Mouse (Mus musculus) lung, adult 2 months (tissue): Measurements from ENCODE around the gene Ube3c. TPM values are rescaled to one million over a fixed set of nuclear protein-coding genes. Genes with fewer than 3 reads are reported as not detected.
"Not testable (repeated sequence)": the region's sequence is repeated elsewhere in the genome, so short reads cannot be mapped to it uniquely, and the experiment has no call there.

ENCODE experiments used
- DNase-seq: peaks from one replicate; pipeline ENCODE4 v3.0.0; 2022
- H3K4me1 ChIP-seq: fragments of 200-500 bp; 2 replicates; pipeline ENCODE4 v1.6.1; 2011; ENCODE audit warnings: low read length; ENCODE audit not compliant: control insufficient read depth, insufficient read depth
- H3K4me3 ChIP-seq: fragments of 200-500 bp; replicated peaks from 2 replicates; pipeline ENCODE3; 2011; ENCODE audit warnings: low read depth, mild to moderate bottlenecking, control low read depth, low read length; ENCODE audit errors: extremely low read depth
- CTCF ChIP-seq: fragments of 200-500 bp; IDR thresholded peaks from 2 replicates; pipeline ENCODE4 v1.5.1; 2011; ENCODE audit warnings: mild to moderate bottlenecking, low read length, control low read depth; ENCODE audit not compliant: insufficient read depth
- POLR2A ChIP-seq: fragments of 200-500 bp; IDR thresholded peaks from 2 replicates; pipeline ENCODE4 v1.6.1; 2011; ENCODE audit warnings: low read depth, mild to moderate bottlenecking, control low read depth, low read length, borderline replicate concordance; ENCODE audit errors: extremely low read depth
- WGBS: fragments of 180-500 bp; shearing (Covaris S2); methylation state at CpG from one replicate; pipeline ENCODE4 v1.1.7; 2018; 5-methylcytosine and 5-hydroxymethylcytosine counted together
- polyA plus RNA-seq: library from polyadenylated mRNA; depleted of rRNA; stranded (reverse); fragments of >200 nt; gene quantifications from 2 replicates; pipeline ENCODE4 v1.2.3, GENCODE M21; 2012

Gene Ube3c
- polyA plus RNA-seq, 1 experiment: 13.6 TPM

- TF ChIP-seq CTCF (no peak), POLR2A (no peak)
Observed at GRCm38 (mm10) chr5:29606546-29606945, 37.5 kb downstream of the Ube3c start.

GRCm38 (mm10) chr5:29625610-29626009, 56.6 kb downstream of the Ube3c start:
- WGBS: 91% methylated on average over 10 of the region's 10 CpGs
- TF ChIP-seq POLR2A: no peak
- DNase-seq: no peak
- no peaks in the 10 kb centered on the region for H3K4me1 ChIP-seq
- H3K4me3 ChIP-seq: no peak overlapping the region

More at GRCm38 (mm10) chr5:29606546-29606945, 37.5 kb downstream of the Ube3c start:
- H3K4me3 ChIP-seq: no peak overlapping the region
- WGBS: 84% methylated on average over 2 of the region's 2 CpGs
- no peak for DNase-seq
- no peaks in the 10 kb centered on the region for H3K4me1 ChIP-seq

GRCm38 (mm10) chr5:29629941-29630340, 60.9 kb downstream of the Ube3c start:
- Histone ChIP-seq H3K4me3 (no peak overlapping the region), H3K4me1 (no peaks in the 10 kb centered on the region)
- TF ChIP-seq CTCF: no peak
- TF ChIP-seq POLR2A: no peak
- 94% methylated on average over 2 of the region's 2 CpGs for WGBS
- DNase-seq: no peak

- Histone ChIP-seq H3K4me3 (no peak overlapping the region), H3K4me1 (no peaks in the 10 kb centered on the region)
- DNase-seq: no peak
- no peak for TF ChIP-seq CTCF
- TF ChIP-seq POLR2A: no peak
- WGBS: 86% methylated on average over 3 of the region's 3 CpGs
Observed at GRCm38 (mm10) chr5:29631711-29632110, 62.7 kb downstream of the Ube3c start.

GRCm38 (mm10) chr5:29636298-29636697, 67.3 kb downstream of the Ube3c start:
- Histone ChIP-seq H3K4me3 (no peak overlapping the region), H3K4me1 (no peaks in the 10 kb centered on the region)
- no peak for DNase-seq
- TF ChIP-seq POLR2A (no peak), CTCF (no peak)

GRCm38 (mm10) chr5:29636884-29637283, 67.8 kb downstream of the Ube3c start:
- H3K4me1 ChIP-seq: no peaks in the 10 kb centered on the region
- TF ChIP-seq CTCF: no peak
- TF ChIP-seq POLR2A: no peak
- no peak overlapping the region for H3K4me3 ChIP-seq
- no peak for DNase-seq

GRCm38 (mm10) chr5:29641124-29641884, 72.3 kb downstream of the Ube3c start:
- DNase-seq: no peak
- H3K4me3 ChIP-seq: no peak overlapping the region
- WGBS: 85% methylated on average over 7 of the region's 7 CpGs

GRCm38 (mm10) chr5:29651696-29652095, 82.7 kb downstream of the Ube3c start:
- H3K4me3 ChIP-seq: no peak overlapping the region
- no peaks in the 10 kb centered on the region for H3K4me1 ChIP-seq
- DNase-seq: no peak
- TF ChIP-seq POLR2A (no peak), CTCF (no peak)

More at GRCm38 (mm10) chr5:29641124-29641884, 72.3 kb downstream of the Ube3c start:
- TF ChIP-seq CTCF (no peak), POLR2A (no peak)
- H3K4me1 ChIP-seq: no peaks in the 10 kb centered on the region

GRCm38 (mm10) chr5:29657590-29658339, 88.7 kb downstream of the Ube3c start:
- 66% methylated on average over 3 of the region's 3 CpGs for WGBS
- Histone ChIP-seq H3K4me1 (no peaks in the 10 kb centered on the region), H3K4me3 (no peak overlapping the region)
- DNase-seq: no peak
- TF ChIP-seq POLR2A (no peak), CTCF (no peak)

GRCm38 (mm10) chr5:29661246-29661645, 92.2 kb downstream of the Ube3c start:
- not testable (repeated sequence) for DNase-seq, H3K4me3 ChIP-seq, H3K4me1 ChIP-seq
- 88% methylated on average over 4 of the region's 4 CpGs for WGBS

GRCm38 (mm10) chr5:29665391-29665790, 96.3 kb downstream of the Ube3c start:
- WGBS: 93% methylated on average over 2 of the region's 2 CpGs
- no peak overlapping the region for H3K4me3 ChIP-seq
- no peak for DNase-seq
- H3K4me1 ChIP-seq: no peaks in the 10 kb centered on the region
- TF ChIP-seq POLR2A (no peak), CTCF (no peak)
